Mouse (Mus musculus) lung, embryonic 15.5 days (tissue): ENCODE measurements around the gene Mreg. TPM values are rescaled to one million over a fixed set of nuclear protein-coding genes. Genes with fewer than 3 reads are reported as not detected.
"Not testable (repeated sequence)": the region's sequence is repeated elsewhere in the genome, so short reads cannot be mapped to it uniquely, and the experiment has no call there.

Experiments used
- ATAC-seq: fragments of 200-750 bp; cut with Nextera tagmentation; 2 replicates; pipeline ENCODE4 v1.8.0; 2017; ENCODE audit warnings: moderate number of reproducible peaks, borderline replicate concordance; ENCODE audit not compliant: low FRiP score, low TSS enrichment; ENCODE audit errors: extremely low read depth
- H3K27ac ChIP-seq: fragments of 300-500 bp; sonication (generic); 2 replicates; pipeline ENCODE4 v1.5.1; 2015; ENCODE audit warnings: moderate library complexity, mild to moderate bottlenecking, inconsistent platforms
- H3K27me3 ChIP-seq: fragments of 300-500 bp; sonication (generic); 2 replicates; pipeline ENCODE4 v1.6.1; 2015; ENCODE audit warnings: inconsistent platforms
- H3K36me3 ChIP-seq: fragments of 300-500 bp; sonication (generic); 2 replicates; pipeline ENCODE4 v1.6.1; 2015; ENCODE audit warnings: inconsistent platforms
- H3K4me1 ChIP-seq: fragments of 300-500 bp; sonication (generic); 2 replicates; pipeline ENCODE4 v1.6.1; 2015; ENCODE audit warnings: inconsistent platforms
- H3K4me2 ChIP-seq: fragments of 300-500 bp; sonication (generic); 2 replicates; pipeline ENCODE4 v1.6.1; 2015; ENCODE audit warnings: inconsistent platforms, mild to moderate bottlenecking, moderate library complexity
- H3K4me3 ChIP-seq: fragments of 300-500 bp; sonication (generic); 2 replicates; pipeline ENCODE4 v1.5.1; 2015; ENCODE audit warnings: mild to moderate bottlenecking, inconsistent platforms
- H3K9ac ChIP-seq: fragments of 300-500 bp; sonication (generic); 2 replicates; pipeline ENCODE4 v1.6.1; 2015; ENCODE audit warnings: inconsistent platforms
- H3K9me3 ChIP-seq: fragments of 300-500 bp; sonication (generic); 2 replicates; pipeline ENCODE4 v1.6.1; 2016; ENCODE audit warnings: inconsistent platforms
- WGBS: fragments of 180-500 bp; shearing (Covaris S2); methylation state at CpG from one replicate; pipeline ENCODE4 v1.1.7; 2015; 5-methylcytosine and 5-hydroxymethylcytosine counted together
- polyA plus RNA-seq: library from polyadenylated mRNA; unstranded; fragments of >200 nt; fragmentation: Nextera tagmentation; extraction: Ambion mirVana; gene quantifications from 2 replicates; pipeline ENCODE4 v1.2.1, GENCODE M21; 2015

Gene Mreg
- polyA plus RNA-seq, 1 experiment from 2014 or later: 4.8 TPM

GRCm38 (mm10) chr1:72225720-72226171, 13.6 kb upstream of the Mreg start:
- not testable (repeated sequence) for H3K4me1 ChIP-seq, H3K36me3 ChIP-seq, H3K9me3 ChIP-seq
- H3K9ac ChIP-seq: peak overlapping the region; percentile 36
- peak overlapping the region; percentile 73 for H3K4me2 ChIP-seq
- peak overlapping the region; percentile 52 for H3K4me3 ChIP-seq
- 0 out of 2 replicates have a peak overlapping the region, but pooled peaks have one; percentile 33 for H3K27ac ChIP-seq
- WGBS: under 1% methylated on average over 25 of the region's 31 CpGs
- peaks cover 31% of the 10 kb centered on the region for H3K27me3 ChIP-seq
- ATAC-seq: peak; percentile 89

DNA sequence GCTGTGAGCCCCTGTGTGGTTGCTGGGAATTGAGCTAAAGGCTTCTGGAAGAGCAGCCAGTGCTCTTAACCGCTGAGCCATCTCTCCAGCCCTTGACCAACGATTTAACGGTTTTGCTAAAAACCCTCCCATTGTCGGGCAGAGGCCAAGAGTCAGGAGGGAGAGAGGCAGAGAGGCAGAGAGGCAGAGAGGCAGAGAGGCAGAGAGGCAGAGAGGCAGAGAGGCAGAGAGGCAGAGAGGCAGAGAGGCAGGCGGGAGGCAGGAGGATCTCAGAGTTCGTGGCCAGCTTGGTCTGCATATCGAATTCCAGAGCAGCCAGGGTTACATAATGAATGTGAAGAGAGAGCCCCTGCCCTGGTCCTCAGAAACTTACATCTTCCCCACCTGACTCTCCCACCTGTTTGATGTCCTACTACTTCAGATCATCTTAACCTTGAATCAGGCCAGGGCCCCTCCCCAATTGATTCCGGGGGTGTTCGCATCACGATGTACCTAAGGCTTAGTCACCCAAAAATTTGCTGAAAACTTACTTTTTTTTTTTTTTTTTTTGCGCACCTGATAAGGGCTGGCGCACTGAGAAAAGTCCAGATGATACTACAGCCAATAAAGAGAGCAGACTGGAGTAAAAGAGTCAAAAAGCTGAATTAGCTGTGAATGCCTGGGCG, 13.1 kb upstream of the Mreg start:
- no peak for ATAC-seq
- H3K9me3 ChIP-seq: no peaks in the 10 kb centered on the region
- peak overlapping the region; percentile 73 for H3K4me2 ChIP-seq
- peaks cover 32% of the 10 kb centered on the region for H3K27me3 ChIP-seq
- 6% methylated on average over 13 of the region's 13 CpGs for WGBS
- H3K9ac ChIP-seq: peak overlapping the region; percentile 36
- H3K36me3 ChIP-seq: no peaks in the 10 kb centered on the region
- H3K27ac ChIP-seq: 0 out of 2 replicates have a peak overlapping the region, but pooled peaks have one; percentile 33
- no peaks in the 10 kb centered on the region for H3K4me1 ChIP-seq
- peak overlapping the region; percentile 52 for H3K4me3 ChIP-seq

DNA sequence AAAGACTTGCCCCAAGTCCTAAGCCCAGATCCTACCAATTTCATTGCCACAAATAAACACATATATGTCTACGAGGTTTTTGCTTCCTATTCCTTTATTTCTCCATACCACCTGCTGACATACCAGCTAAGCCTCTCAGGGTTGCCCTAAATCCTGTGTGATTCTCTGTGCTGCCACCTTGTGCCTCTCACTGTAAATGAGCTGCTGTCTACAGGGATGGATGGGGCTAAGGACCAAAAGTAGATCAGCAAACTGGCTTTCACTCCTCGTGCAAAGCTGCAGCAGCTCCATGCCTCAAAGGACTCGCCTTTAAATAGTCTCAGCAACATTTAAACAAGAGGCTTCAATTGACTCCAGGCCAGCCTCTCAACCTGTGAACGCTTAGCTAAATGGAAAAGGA, 7.9 kb upstream of the Mreg start:
- Histone ChIP-seq H3K36me3 (no peaks in the 10 kb centered on the region), H3K27ac (no peak overlapping the region), H3K27me3 (peaks cover 26% of the 10 kb centered on the region), H3K4me1 (no peaks in the 10 kb centered on the region), H3K4me3 (no peak overlapping the region), H3K9ac (no peak overlapping the region), H3K4me2 (no peak overlapping the region), H3K9me3 (no peaks in the 10 kb centered on the region)
- 22% methylated on average over 4 of the region's 4 CpGs for WGBS
- ATAC-seq: no peak

DNA sequence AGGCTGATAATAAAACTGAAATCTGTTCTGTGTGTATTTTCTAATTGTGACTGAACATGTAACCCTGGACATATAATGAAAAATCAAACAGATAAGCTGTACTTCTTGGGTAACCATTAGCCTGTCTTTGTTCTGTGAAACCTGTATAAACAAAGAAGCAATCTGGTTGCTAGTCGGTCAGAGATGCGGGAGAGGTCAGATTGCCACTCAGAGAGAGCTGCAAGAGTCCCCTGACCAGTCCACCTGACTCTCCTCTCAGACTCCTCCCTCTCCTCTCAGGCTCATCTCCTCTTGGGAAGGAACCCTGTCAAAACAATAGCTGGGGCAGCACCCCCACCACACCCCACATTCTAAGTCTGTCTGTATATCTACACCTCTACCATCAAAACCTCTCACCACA, 7.0 kb upstream of the Mreg start:
- H3K4me3 ChIP-seq: no peak overlapping the region
- no peak for ATAC-seq
- no peak overlapping the region for H3K27ac ChIP-seq
- no peak overlapping the region for H3K9ac ChIP-seq
- H3K4me1 ChIP-seq: no peaks in the 10 kb centered on the region
- H3K4me2 ChIP-seq: no peak overlapping the region
- no peaks in the 10 kb centered on the region for H3K36me3 ChIP-seq
- 18% methylated on average over 2 of the region's 2 CpGs for WGBS
- no peaks in the 10 kb centered on the region for H3K9me3 ChIP-seq
- H3K27me3 ChIP-seq: peaks cover 18% of the 10 kb centered on the region

DNA sequence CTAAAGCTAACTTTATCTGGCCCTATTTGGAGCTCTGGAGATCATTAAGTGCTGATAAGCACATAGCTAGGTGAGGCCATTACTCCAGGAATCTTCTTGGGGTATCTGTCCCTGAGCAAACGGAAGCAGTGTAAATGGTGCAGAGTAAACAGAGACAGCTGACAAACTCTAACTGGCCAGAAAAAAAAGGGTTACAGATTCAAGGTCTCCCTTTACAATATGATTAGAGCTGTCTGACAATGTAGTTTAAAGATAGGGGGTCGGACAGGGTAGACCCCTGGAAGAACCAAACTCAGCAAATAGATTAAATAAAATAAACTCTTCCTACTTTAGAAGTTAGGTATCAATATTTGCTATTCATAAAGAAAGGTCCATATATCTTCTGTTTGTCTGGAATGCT, 6.5 kb upstream of the Mreg start:
- Histone ChIP-seq H3K27ac (no peak overlapping the region), H3K4me2 (no peak overlapping the region), H3K4me3 (no peak overlapping the region), H3K36me3 (no peaks in the 10 kb centered on the region), H3K9ac (no peak overlapping the region), H3K4me1 (no peaks in the 10 kb centered on the region), H3K9me3 (no peaks in the 10 kb centered on the region), H3K27me3 (peaks cover 13% of the 10 kb centered on the region; the same call in 1 of the 2 replicates)
- 29% methylated on average over 2 of the region's 2 CpGs for WGBS
- ATAC-seq: no peak

DNA sequence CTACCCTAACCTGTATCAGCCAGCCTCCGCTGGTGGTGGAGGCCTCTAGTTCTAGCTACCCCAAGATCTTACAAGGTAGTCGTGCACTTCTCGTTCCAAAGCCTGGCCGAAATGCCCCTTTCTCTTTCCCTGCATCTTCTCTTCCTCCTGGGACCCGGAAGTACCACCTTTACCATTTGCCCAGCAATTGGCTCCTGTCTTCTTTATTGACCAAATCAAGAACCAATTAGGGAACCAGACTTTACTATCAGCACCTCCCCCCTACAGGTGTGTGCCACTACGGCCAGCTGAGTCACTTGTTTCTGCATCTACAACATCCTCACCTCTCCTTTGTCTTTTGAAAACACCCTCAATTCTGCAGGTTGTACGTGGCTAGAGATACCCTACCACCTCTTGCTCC, 4.7 kb upstream of the Mreg start:
- H3K4me3 ChIP-seq: no peak overlapping the region
- no peaks in the 10 kb centered on the region for H3K9me3 ChIP-seq
- H3K4me1 ChIP-seq: no peaks in the 10 kb centered on the region
- 0 out of 2 replicates have a peak, but pooled peaks cover 5% of the 10 kb centered on the region for H3K27me3 ChIP-seq
- WGBS: 82% methylated on average over 7 of the region's 7 CpGs
- no peaks in the 10 kb centered on the region for H3K36me3 ChIP-seq
- H3K4me2 ChIP-seq: no peak overlapping the region
- no peak overlapping the region for H3K27ac ChIP-seq
- ATAC-seq: no peak
- H3K9ac ChIP-seq: no peak overlapping the region

GRCm38 (mm10) chr1:72215174-72215573, 3.1 kb upstream of the Mreg start:
- no peaks in the 10 kb centered on the region for H3K9me3 ChIP-seq
- H3K4me3 ChIP-seq: no peak overlapping the region
- no peaks in the 10 kb centered on the region for H3K36me3 ChIP-seq
- 0 out of 2 replicates have a peak, but pooled peaks cover 4% of the 10 kb centered on the region for H3K4me1 ChIP-seq
- no peaks in the 10 kb centered on the region; the same call in 1 of the 2 replicates for H3K27me3 ChIP-seq
- 62% methylated on average over 4 of the region's 4 CpGs for WGBS
- H3K9ac ChIP-seq: no peak overlapping the region
- no peak overlapping the region for H3K27ac ChIP-seq
- no peak for ATAC-seq
- no peak overlapping the region for H3K4me2 ChIP-seq

DNA sequence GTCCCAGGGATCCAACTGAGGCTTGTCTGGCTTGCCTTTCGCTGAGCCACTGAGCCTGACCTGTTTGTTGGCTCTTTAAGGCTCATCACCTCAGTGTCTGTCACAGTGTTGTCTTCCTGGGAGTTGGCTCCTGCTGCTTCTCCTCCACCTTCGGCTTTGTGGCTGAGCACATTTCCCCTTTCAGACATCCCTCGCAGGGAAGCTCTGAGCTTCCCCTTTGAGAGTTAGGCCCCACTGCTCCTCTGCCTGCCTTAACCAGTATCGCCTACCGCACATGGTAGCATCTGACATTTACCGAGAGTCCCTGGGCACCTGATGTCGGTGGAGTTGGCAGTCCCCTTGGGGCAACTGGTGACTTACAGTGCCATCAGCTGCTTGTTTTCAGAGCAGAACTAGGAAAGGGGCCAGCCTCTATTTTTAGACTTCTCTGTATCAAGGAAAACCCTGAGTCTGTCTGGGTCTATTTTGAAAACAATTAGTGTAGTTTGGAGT, 2.4 kb upstream of the Mreg start:
- Histone ChIP-seq H3K27me3 (peaks cover 4% of the 10 kb centered on the region; the same call in 1 of the 2 replicates), H3K27ac (no peak overlapping the region), H3K4me2 (no peak overlapping the region), H3K4me1 (0 out of 2 replicates have a peak, but pooled peaks cover 4% of the 10 kb centered on the region), H3K9me3 (no peaks in the 10 kb centered on the region), H3K4me3 (no peak overlapping the region), H3K9ac (no peak overlapping the region), H3K36me3 (no peaks in the 10 kb centered on the region)
- no peak for ATAC-seq
- 65% methylated on average over 7 of the region's 7 CpGs for WGBS

GRCm38 (mm10) chr1:72213954-72214353, 1.8 kb upstream of the Mreg start:
- no peaks in the 10 kb centered on the region for H3K36me3 ChIP-seq
- ATAC-seq: no peak
- over 99% methylated on average over 3 of the region's 3 CpGs for WGBS
- peaks cover 8% of the 10 kb centered on the region; the same call in 1 of the 2 replicates for H3K27me3 ChIP-seq
- no peak overlapping the region for H3K27ac ChIP-seq
- H3K4me1 ChIP-seq: 0 out of 2 replicates have a peak, but pooled peaks cover 4% of the 10 kb centered on the region
- H3K9me3 ChIP-seq: no peaks in the 10 kb centered on the region
- H3K4me3 ChIP-seq: no peak overlapping the region
- H3K9ac ChIP-seq: no peak overlapping the region
- H3K4me2 ChIP-seq: no peak overlapping the region

- no peaks in the 10 kb centered on the region for H3K9me3 ChIP-seq
- peaks cover 8% of the 10 kb centered on the region; the same call in 1 of the 2 replicates for H3K27me3 ChIP-seq
- H3K4me1 ChIP-seq: 0 out of 2 replicates have a peak, but pooled peaks cover 4% of the 10 kb centered on the region
- WGBS: 19% methylated on average over 17 of the region's 17 CpGs
- H3K9ac ChIP-seq: no peak overlapping the region
- H3K27ac ChIP-seq: no peak overlapping the region
- H3K4me2 ChIP-seq: peak overlapping the region; percentile 99
- no peaks in the 10 kb centered on the region for H3K36me3 ChIP-seq
- no peak for ATAC-seq
- H3K4me3 ChIP-seq: peak overlapping the region; percentile 72
Measured at GRCm38 (mm10) chr1:72210803-72211679, 1.1 kb downstream of the Mreg start.

- Histone ChIP-seq H3K4me1 (0 out of 2 replicates have a peak, but pooled peaks cover 4% of the 10 kb centered on the region), H3K27ac (no peak overlapping the region), H3K4me2 (no peak overlapping the region), H3K9ac (no peak overlapping the region), H3K4me3 (no peak overlapping the region), H3K27me3 (peaks cover 8% of the 10 kb centered on the region; the same call in 1 of the 2 replicates), H3K9me3 (no peaks in the 10 kb centered on the region), H3K36me3 (no peaks in the 10 kb centered on the region)
- ATAC-seq: no peak
- WGBS: 82% methylated on average over 5 of the region's 5 CpGs
Measured at GRCm38 (mm10) chr1:72208095-72208494, 4.0 kb downstream of the Mreg start.
